Mouse (Mus musculus) liver, embryonic 11.5 days (tissue): ENCODE measurements at regions not wholly inside any gene's neighbourhood (a gene's known extent, or its start where the extent isn't known, plus 50 kb on each side); places are given as distances from the start of the nearest gene placed in this dataset.

Experiments
- ATAC-seq: fragments of 200-750 bp; cut with Nextera tagmentation; replicated peaks from 2 replicates; pipeline ENCODE4 v1.8.0; 2017; ENCODE audit warnings: moderate number of reproducible peaks, mild to moderate bottlenecking, moderate TSS enrichment, moderate library complexity; ENCODE audit not compliant: low FRiP score
- DNase-seq: peaks from one replicate; pipeline ENCODE4 v3.0.0-alpha.2; 2017; ENCODE audit warnings: low spot score
- H3K27ac ChIP-seq: fragments of 300-500 bp; sonication (generic); 2 replicates; pipeline ENCODE4 v1.5.1; 2014; ENCODE audit warnings: mild to moderate bottlenecking, low read depth, low read length, control low read depth
- H3K27me3 ChIP-seq: fragments of 300-500 bp; sonication (generic); replicated peaks from 2 replicates; pipeline ENCODE4 v1.6.1; 2014; ENCODE audit warnings: low read length, mixed read lengths; ENCODE audit not compliant: control insufficient read depth, insufficient read depth
- H3K36me3 ChIP-seq: fragments of 300-500 bp; sonication (generic); 2 replicates; pipeline ENCODE4 v1.6.1; 2014; ENCODE audit warnings: mild to moderate bottlenecking, low read length, moderate library complexity, mixed read lengths; ENCODE audit not compliant: control insufficient read depth, insufficient read depth
- H3K4me1 ChIP-seq: fragments of 300-500 bp; sonication (generic); replicated peaks from 2 replicates; pipeline ENCODE4 v1.6.1; 2014; ENCODE audit warnings: low read length, mixed read lengths; ENCODE audit not compliant: control insufficient read depth, insufficient read depth
- H3K4me2 ChIP-seq: fragments of 300-500 bp; sonication (generic); 2 replicates; pipeline ENCODE4 v1.6.1; 2014; ENCODE audit warnings: mild to moderate bottlenecking, control low read depth, moderate library complexity
- H3K4me3 ChIP-seq: fragments of 300-500 bp; sonication (generic); 2 replicates; pipeline ENCODE4 v1.5.1; 2014; ENCODE audit warnings: low read depth, low read length, control low read depth
- H3K9ac ChIP-seq: fragments of 300-500 bp; sonication (generic); 2 replicates; pipeline ENCODE4 v1.6.1; 2014; ENCODE audit warnings: low read depth, low read length, control low read depth
- H3K9me3 ChIP-seq: fragments of 300-500 bp; sonication (generic); 2 replicates; pipeline ENCODE4 v1.6.1; 2016; ENCODE audit warnings: low read length, inconsistent platforms, mixed read lengths; ENCODE audit not compliant: control insufficient read depth
- WGBS: fragments of 180-500 bp; shearing (Covaris S2); extraction: QIAGEN DNeasy Blood & Tissue Kit; methylation state at CpG from one replicate; pipeline ENCODE4 v1.1.7; 2014; 5-methylcytosine and 5-hydroxymethylcytosine counted together

- Histone ChIP-seq H3K4me1 (no peaks in the 10 kb centered on the region), H3K4me3 (no peak overlapping the region), H3K27ac (no peak overlapping the region), H3K9ac (no peak overlapping the region), H3K27me3 (no peaks in the 10 kb centered on the region), H3K36me3 (no peaks in the 10 kb centered on the region), H3K4me2 (no peak overlapping the region), H3K9me3 (no peaks in the 10 kb centered on the region)
- 85% methylated on average over 1 of the region's 1 CpGs for WGBS
- no peak for DNase-seq
- no peak for ATAC-seq
These were observed 62.3 kb upstream of the Agr3 start for GRCm38 (mm10) chr12:35863141-35863540.

GRCm38 (mm10) chr12:35853159-35853558, 72.3 kb upstream of the Agr3 start:
- Histone ChIP-seq H3K4me2 (no peak overlapping the region), H3K27ac (no peak overlapping the region), H3K9ac (no peak overlapping the region), H3K4me3 (no peak overlapping the region), H3K27me3 (no peaks in the 10 kb centered on the region), H3K36me3 (no peaks in the 10 kb centered on the region), H3K9me3 (no peaks in the 10 kb centered on the region), H3K4me1 (no peaks in the 10 kb centered on the region)
- ATAC-seq (no peak), DNase-seq (no peak)
- WGBS = 82% methylated on average over 4 of the region's 4 CpGs

GRCm38 (mm10) chr12:35846905-35847610, 78.4 kb upstream of the Agr3 start:
- Histone ChIP-seq H3K36me3 (no peaks in the 10 kb centered on the region), H3K9ac (no peak overlapping the region), H3K4me2 (no peak overlapping the region), H3K4me3 (no peak overlapping the region), H3K27ac (no peak overlapping the region), H3K9me3 (no peaks in the 10 kb centered on the region), H3K4me1 (no peaks in the 10 kb centered on the region), H3K27me3 (no peaks in the 10 kb centered on the region)
- DNase-seq (no peak), ATAC-seq (no peak)
- 78% methylated on average over 5 of the region's 5 CpGs for WGBS

GRCm38 (mm10) chr12:35836946-35837345, 88.5 kb upstream of the Agr3 start:
- no peaks in the 10 kb centered on the region for H3K4me1 ChIP-seq
- no peak overlapping the region for H3K4me2 ChIP-seq
- no peak overlapping the region for H3K9ac ChIP-seq
- no peaks in the 10 kb centered on the region for H3K36me3 ChIP-seq
- no peak for DNase-seq
- no peak overlapping the region for H3K4me3 ChIP-seq
- H3K27ac ChIP-seq = no peak overlapping the region
- no peaks in the 10 kb centered on the region for H3K9me3 ChIP-seq
- no peak for ATAC-seq
- no peaks in the 10 kb centered on the region for H3K27me3 ChIP-seq

GRCm38 (mm10) chr12:35833285-35833684, 92.1 kb upstream of the Agr3 start:
- no peaks in the 10 kb centered on the region for H3K27me3 ChIP-seq
- no peaks in the 10 kb centered on the region for H3K4me1 ChIP-seq
- H3K9ac ChIP-seq = no peak overlapping the region
- no peaks in the 10 kb centered on the region for H3K36me3 ChIP-seq
- ATAC-seq (no peak), DNase-seq (no peak)
- no peaks in the 10 kb centered on the region for H3K9me3 ChIP-seq
- H3K27ac ChIP-seq = no peak overlapping the region
- WGBS = 76% methylated on average over 3 of the region's 3 CpGs
- H3K4me3 ChIP-seq = no peak overlapping the region
- H3K4me2 ChIP-seq = no peak overlapping the region

GRCm38 (mm10) chr12:35831922-35832512, 93.4 kb upstream of the Agr3 start:
- H3K9ac ChIP-seq = no peak overlapping the region
- 74% methylated on average over 2 of the region's 2 CpGs for WGBS
- no peak for DNase-seq
- no peaks in the 10 kb centered on the region for H3K36me3 ChIP-seq
- no peak overlapping the region for H3K4me2 ChIP-seq
- H3K27me3 ChIP-seq = no peaks in the 10 kb centered on the region
- H3K27ac ChIP-seq = no peak overlapping the region
- H3K4me3 ChIP-seq = no peak overlapping the region
- no peaks in the 10 kb centered on the region for H3K9me3 ChIP-seq
- no peaks in the 10 kb centered on the region for H3K4me1 ChIP-seq
- ATAC-seq = no peak

- no peak for DNase-seq
- Histone ChIP-seq H3K4me3 (no peak overlapping the region), H3K27ac (no peak overlapping the region), H3K27me3 (no peaks in the 10 kb centered on the region), H3K4me1 (no peaks in the 10 kb centered on the region), H3K4me2 (no peak overlapping the region), H3K36me3 (no peaks in the 10 kb centered on the region), H3K9me3 (no peaks in the 10 kb centered on the region), H3K9ac (no peak overlapping the region)
- 23% methylated on average over 5 of the region's 5 CpGs for WGBS
- ATAC-seq = no peak
These were observed 94.2 kb upstream of the Agr3 start for GRCm38 (mm10) chr12:35831268-35831667.

GRCm38 (mm10) chr12:35827797-35828196, 97.6 kb upstream of the Agr3 start:
- no peak overlapping the region for H3K27ac ChIP-seq
- DNase-seq (no peak), ATAC-seq (no peak)
- no peaks in the 10 kb centered on the region for H3K9me3 ChIP-seq
- H3K9ac ChIP-seq = no peak overlapping the region
- no peaks in the 10 kb centered on the region for H3K36me3 ChIP-seq
- H3K4me3 ChIP-seq = no peak overlapping the region
- H3K27me3 ChIP-seq = no peaks in the 10 kb centered on the region
- H3K4me1 ChIP-seq = no peaks in the 10 kb centered on the region
- WGBS = 34% methylated on average over 2 of the region's 2 CpGs
- no peak overlapping the region for H3K4me2 ChIP-seq

GRCm38 (mm10) chr12:35826990-35827389, 98.4 kb upstream of the Agr3 start:
- Histone ChIP-seq H3K4me2 (no peak overlapping the region), H3K36me3 (no peaks in the 10 kb centered on the region), H3K9me3 (no peaks in the 10 kb centered on the region), H3K27me3 (no peaks in the 10 kb centered on the region), H3K4me1 (no peaks in the 10 kb centered on the region), H3K4me3 (no peak overlapping the region), H3K27ac (no peak overlapping the region), H3K9ac (no peak overlapping the region)
- DNase-seq (no peak), ATAC-seq (no peak)
- 77% methylated on average over 5 of the region's 5 CpGs for WGBS
